Mouse (Mus musculus) large intestine, adult 2 months (tissue): ENCODE data around the gene Sgsm1. TPM values are rescaled to one million over a fixed set of nuclear protein-coding genes. Genes with fewer than 3 reads are reported as not detected.

Experiments
- DNase-seq: peaks from one replicate; pipeline ENCODE4 v3.0.0-alpha.2; 2012; ENCODE audit warnings: low read depth, low spot score
- WGBS: fragments of 180-500 bp; shearing (Covaris S2); methylation state at CpG from one replicate; pipeline ENCODE4 v1.1.7; 2018; 5-methylcytosine and 5-hydroxymethylcytosine counted together
- polyA plus RNA-seq: library from polyadenylated mRNA; depleted of rRNA; stranded (reverse); fragments of >200 nt; gene quantifications from 2 replicates; pipeline ENCODE4 v1.2.3, GENCODE M21; 2012

The Sgsm1 gene
- polyA plus RNA-seq, 1 experiment: 7.1 TPM

- no peak for DNase-seq
- 53% methylated on average over 5 of the region's 5 CpGs for WGBS
These were observed 22.8 kb downstream of the Sgsm1 start for GRCm38 (mm10) chr5:113287762-113288161.

- DNase-seq: no peak
- WGBS: 13% methylated on average over 59 of the region's 60 CpGs
These were observed 23.7 kb downstream of the Sgsm1 start for GRCm38 (mm10) chr5:113286591-113287520.

GRCm38 (mm10) chr5:113286048-113286447 lies 24.5 kb downstream of the Sgsm1 start:
- 78% methylated on average over 11 of the region's 11 CpGs for WGBS
- no peak for DNase-seq

GRCm38 (mm10) chr5:113285541-113285940 lies 25.0 kb downstream of the Sgsm1 start:
- no peak for DNase-seq
- WGBS: 71% methylated on average over 16 of the region's 16 CpGs

- no peak for DNase-seq
- whole genome bisulfite sequencing: 55% methylated on average over 2 of the region's 2 CpGs
These were observed 26.9 kb downstream of the Sgsm1 start for GRCm38 (mm10) chr5:113283726-113284125.

GRCm38 (mm10) chr5:113281557-113281956 lies 29.0 kb downstream of the Sgsm1 start:
- WGBS: 93% methylated on average over 7 of the region's 7 CpGs

GRCm38 (mm10) chr5:113280138-113280856 lies 30.3 kb downstream of the Sgsm1 start:
- 31% methylated on average over 15 of the region's 15 CpGs for WGBS
- peak; percentile 73 for DNase-seq

More at GRCm38 (mm10) chr5:113281557-113281956, 29.0 kb downstream of the Sgsm1 start:
- no peak for DNase-seq

- WGBS: 79% methylated on average over 10 of the region's 10 CpGs
- no peak for DNase-seq
These were observed 34.7 kb downstream of the Sgsm1 start for GRCm38 (mm10) chr5:113275839-113276238.

GRCm38 (mm10) chr5:113271207-113271811 lies 39.3 kb downstream of the Sgsm1 start:
- DNase-seq: no peak
- 42% methylated on average over 11 of the region's 11 CpGs for WGBS

- WGBS: 89% methylated on average over 3 of the region's 3 CpGs
- DNase-seq: no peak
These were observed 40.5 kb downstream of the Sgsm1 start for GRCm38 (mm10) chr5:113270043-113270442.

- no peak for DNase-seq
These were observed 42.3 kb downstream of the Sgsm1 start for GRCm38 (mm10) chr5:113268246-113268645.

- DNase-seq: no peak
- WGBS: 79% methylated on average over 8 of the region's 8 CpGs
These were observed 44.9 kb downstream of the Sgsm1 start for GRCm38 (mm10) chr5:113265637-113266036.

GRCm38 (mm10) chr5:113250806-113251205 lies 59.8 kb downstream of the Sgsm1 start:
- no peak for DNase-seq
- WGBS: 96% methylated on average over 11 of the region's 11 CpGs

- 25% methylated on average over 8 of the region's 8 CpGs for WGBS
- DNase-seq: peak; percentile 64
These were observed 61.2 kb downstream of the Sgsm1 start for GRCm38 (mm10) chr5:113249263-113249930.

GRCm38 (mm10) chr5:113230196-113230595 lies 80.4 kb downstream of the Sgsm1 start:
- 43% methylated on average over 5 of the region's 5 CpGs for WGBS
- DNase-seq: no peak

- DNase-seq: no peak
- WGBS: 1% methylated on average over 13 of the region's 13 CpGs
These were observed 83.9 kb downstream of the Sgsm1 start, which contains the start of gene Tmem211 for GRCm38 (mm10) chr5:113226632-113227102. Gene Tmem211 (plus strand): TSS chr5:113226909.

GRCm38 (mm10) chr5:113225686-113226435 lies 84.7 kb downstream of the Sgsm1 start:
- no peak for DNase-seq
- 57% methylated on average over 25 of the region's 25 CpGs for WGBS

- 58% methylated on average over 10 of the region's 10 CpGs for WGBS
- no peak for DNase-seq
These were observed 85.3 kb downstream of the Sgsm1 start for GRCm38 (mm10) chr5:113225271-113225670.

- 24% methylated on average over 4 of the region's 4 CpGs for WGBS
These were observed 86.7 kb downstream of the Sgsm1 start for GRCm38 (mm10) chr5:113223888-113224287.

More at GRCm38 (mm10) chr5:113223888-113224287, 86.7 kb downstream of the Sgsm1 start:
- DNase-seq: no peak
